Mouse (Mus musculus) CD4-positive, CD25-positive, alpha-beta regulatory T cell, adult 2 months (primary cell): ENCODE results near the gene Rpl22.

Experiments used
- DNase-seq: peaks from one replicate; pipeline ENCODE4 v3.0.0-alpha.2; 2012; ENCODE audit warnings: low read depth, low spot score

Gene Rpl22

GRCm38 (mm10) chr4:152338419-152339292, 13.1 kb downstream of the Rpl22 start, which contains the start of gene Chd5:
Chd5 (plus strand) TSS chr4:152338651.
- DNase-seq, result no peak

GRCm38 (mm10) chr4:152339293-152339790, 13.8 kb downstream of the Rpl22 start:
- no peak for DNase-seq

GRCm38 (mm10) chr4:152340584-152341284, 15.2 kb downstream of the Rpl22 start:
- DNase-seq, result peak; percentile 42

- peak; percentile 41 for DNase-seq
Observed at GRCm38 (mm10) chr4:152343296-152343695, 17.8 kb downstream of the Rpl22 start.

- DNase-seq, result no peak
Observed at GRCm38 (mm10) chr4:152344651-152345050, 19.1 kb downstream of the Rpl22 start.

- DNase-seq, result no peak
Observed at GRCm38 (mm10) chr4:152345120-152345889, 19.8 kb downstream of the Rpl22 start.

GRCm38 (mm10) chr4:152349837-152350381, 24.4 kb downstream of the Rpl22 start:
- peak; percentile 29 for DNase-seq

GRCm38 (mm10) chr4:152350722-152351421, 25.3 kb downstream of the Rpl22 start:
- no peak for DNase-seq

- no peak for DNase-seq
Observed at GRCm38 (mm10) chr4:152351422-152352305, 26.1 kb downstream of the Rpl22 start.

GRCm38 (mm10) chr4:152353886-152354637, 28.5 kb downstream of the Rpl22 start:
- no peak for DNase-seq

- no peak for DNase-seq
Observed at GRCm38 (mm10) chr4:152355672-152356071, 30.1 kb downstream of the Rpl22 start.

GRCm38 (mm10) chr4:152359700-152360099, 34.2 kb downstream of the Rpl22 start:
- DNase-seq, result no peak

- DNase-seq, result peak; percentile 37
Observed at GRCm38 (mm10) chr4:152360855-152361254, 35.3 kb downstream of the Rpl22 start.

- peak; percentile 23 for DNase-seq
Observed at GRCm38 (mm10) chr4:152362180-152362579, 36.6 kb downstream of the Rpl22 start.

GRCm38 (mm10) chr4:152365228-152365627, 39.7 kb downstream of the Rpl22 start:
- no peak for DNase-seq

GRCm38 (mm10) chr4:152382528-152383252, 57.1 kb downstream of the Rpl22 start:
- DNase-seq, result no peak
